Comparison of ENCODE assay signal across 13 mouse cellular contexts in the genomic region with DNA sequence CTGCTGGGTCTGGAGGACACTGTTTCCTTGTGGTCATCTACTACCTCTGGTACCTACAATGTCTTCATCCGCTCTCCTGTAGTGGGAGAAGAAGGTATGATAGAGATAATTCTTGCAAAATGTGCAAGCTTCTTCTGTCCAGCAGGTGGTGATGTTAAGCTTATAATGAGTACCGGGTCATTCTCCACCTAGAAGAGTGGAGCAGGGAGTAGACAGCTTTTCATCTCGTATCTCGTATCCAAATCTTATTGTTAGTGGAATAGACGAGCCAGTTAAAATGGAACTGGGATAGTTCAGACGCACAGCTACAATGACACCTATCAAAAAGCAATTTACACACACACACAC.
A peak's percentile ranks its signal among the peaks of the same experiment; 100 is the strongest.
DNase-seq lines count a peak whose midpoint lies in the region; ATAC-seq and TF ChIP-seq lines count a peak whose summit lies in the region.
"Had no signal": no experiment of that assay in that cellular context is flagged by ENCODE, and none has a peak within 500 bp of the region (broad histone marks: within the 10 kb centered on the region; RNA-seq: fewer than 3 reads in every experiment).

No protein-coding gene starts in this region.

- no peak overlapping the region for H3K4me3 ChIP-seq in forebrain, embryonic 14.5 days (ENCODE audit: low read depth, low read length)
- no peak overlapping the region for H3K4me3 ChIP-seq in forebrain, embryonic 10.5 days
- no peak overlapping the region for H3K4me3 ChIP-seq in lung, embryonic 14.5 days (ENCODE audit: low read depth, low read length)
- no peak overlapping the region for H3K4me3 ChIP-seq in limb, embryonic 10.5 days
- H3K4me3 ChIP-seq: heart, embryonic 10.5 days; liver, embryonic 15.5 days had no signal

- H3K36me3 ChIP-seq in forebrain, embryonic 14.5 days (ENCODE audit: control insufficient read depth, insufficient read depth, low read length), result no peaks in the 10 kb centered on the region
- H3K36me3 ChIP-seq in forebrain, embryonic 10.5 days (replicated peaks), result no peaks in the 10 kb centered on the region
- no peaks in the 10 kb centered on the region for H3K36me3 ChIP-seq in lung, embryonic 14.5 days (ENCODE audit: insufficient read depth)
- no peaks in the 10 kb centered on the region for H3K36me3 ChIP-seq in limb, embryonic 10.5 days
- H3K36me3 ChIP-seq: heart, embryonic 10.5 days; liver, embryonic 15.5 days had no signal

- H3K27ac ChIP-seq in forebrain, embryonic 14.5 days (ENCODE audit: low read depth, low read length), result no peak overlapping the region
- H3K27ac ChIP-seq in forebrain, embryonic 10.5 days, result no peak overlapping the region
- no peak overlapping the region for H3K27ac ChIP-seq in lung, embryonic 14.5 days (ENCODE audit: low read depth)
- no peak overlapping the region for H3K27ac ChIP-seq in limb, embryonic 10.5 days
- H3K27ac ChIP-seq: heart, embryonic 10.5 days; liver, embryonic 15.5 days had no signal

- H3K4me1 ChIP-seq in forebrain, embryonic 14.5 days (ENCODE audit: control insufficient read depth, insufficient read depth, low read length), result no peaks in the 10 kb centered on the region
- no peaks in the 10 kb centered on the region; the same call in 1 of the 2 replicates for H3K4me1 ChIP-seq in forebrain, embryonic 10.5 days
- no peaks in the 10 kb centered on the region for H3K4me1 ChIP-seq in lung, embryonic 14.5 days (ENCODE audit: insufficient read depth)
- H3K4me1 ChIP-seq in limb, embryonic 10.5 days, result peaks cover 6% of the 10 kb centered on the region
- H3K4me1 ChIP-seq: heart, embryonic 10.5 days; liver, embryonic 15.5 days had no signal

- ATAC-seq in forebrain, embryonic 14.5 days, result no peak
- no peak for ATAC-seq in lung, embryonic 14.5 days (ENCODE audit: insufficient read depth)
- ATAC-seq: activated CD4-positive, CD25-positive, alpha-beta regulatory T cell, adult 4 months had no signal

- DNase-seq in forebrain, embryonic 14.5 days (ENCODE audit: low spot score), result peak; percentile 38
- DNase-seq in forebrain, embryonic 10.5 days (ENCODE audit: extremely low spot score, low spot score), result no peak
- peak; percentile 5 for DNase-seq in lung, embryonic 14.5 days
- no peak for DNase-seq in lung, postnatal 4 days
- DNase-seq in ES-CJ7 (ENCODE audit: low read depth, low spot score), result peak; percentile 47
- peak; percentile 37 for DNase-seq in retina, embryonic 14.5 days (ENCODE audit: low spot score)
- DNase-seq in limb, embryonic 10.5 days (ENCODE audit: low spot score), result no peak
- DNase-seq: kidney, adult 2 months; right cerebral cortex, postnatal 4 days; thymus, postnatal 25 days had no signal

- H3K4me2 ChIP-seq in forebrain, embryonic 14.5 days (ENCODE audit: low read length), result no peak overlapping the region
- no peak overlapping the region for H3K4me2 ChIP-seq in lung, embryonic 14.5 days
- H3K4me2 ChIP-seq: liver, embryonic 15.5 days had no signal

- H3K9ac ChIP-seq in forebrain, embryonic 14.5 days (ENCODE audit: low read length), result no peak overlapping the region
- H3K9ac ChIP-seq in lung, embryonic 14.5 days, result no peak overlapping the region
- H3K9ac ChIP-seq: liver, embryonic 15.5 days had no signal

- TF ChIP-seq CTCF in lung, embryonic 14.5 days (IDR thresholded peaks at IDR 0.05; ENCODE audit: low read depth), result peak; percentile 41; the same call in 1 of the 2 replicates

- H3K9me3 ChIP-seq in forebrain, embryonic 14.5 days (replicated peaks; ENCODE audit: control insufficient read depth, low read length), result no peaks in the 10 kb centered on the region
- H3K9me3 ChIP-seq in forebrain, embryonic 10.5 days, result no peaks in the 10 kb centered on the region
- no peaks in the 10 kb centered on the region for H3K9me3 ChIP-seq in lung, embryonic 14.5 days (ENCODE audit: low read depth, low read length)
- no peaks in the 10 kb centered on the region for H3K9me3 ChIP-seq in limb, embryonic 10.5 days (replicated peaks)
- H3K9me3 ChIP-seq: heart, embryonic 10.5 days; liver, embryonic 15.5 days had no signal

- H3K27me3 ChIP-seq in forebrain, embryonic 14.5 days (replicated peaks; ENCODE audit: control insufficient read depth, insufficient read depth, low read length), result no peaks in the 10 kb centered on the region
- no peaks in the 10 kb centered on the region for H3K27me3 ChIP-seq in forebrain, embryonic 10.5 days (ENCODE audit: poor library complexity, severe bottlenecking)
- H3K27me3 ChIP-seq in lung, embryonic 14.5 days (ENCODE audit: insufficient read depth, low read length), result no peaks in the 10 kb centered on the region
- H3K27me3 ChIP-seq in limb, embryonic 10.5 days (ENCODE audit: low read depth, poor library complexity, severe bottlenecking), result no peaks in the 10 kb centered on the region
- H3K27me3 ChIP-seq: liver, embryonic 15.5 days had no signal

- WGBS in forebrain, embryonic 14.5 days, result 65% methylated on average over 6 of the region's 6 CpGs
- 78% methylated on average over 6 of the region's 6 CpGs for WGBS in forebrain, embryonic 10.5 days
- WGBS in lung, embryonic 14.5 days, result 46% methylated on average over 6 of the region's 6 CpGs
- WGBS in limb, embryonic 10.5 days, result 77% methylated on average over 6 of the region's 6 CpGs

Comparison
In these comparisons a context has a peak if more than half of its experiments do, and no peak if none do; other contexts are left out.
1. DNase-seq: peak in forebrain, embryonic 14.5 days (single experiment), lung, embryonic 14.5 days (single experiment), ES-CJ7 (single experiment) and retina, embryonic 14.5 days (single experiment); none in forebrain, embryonic 10.5 days (single experiment), lung, postnatal 4 days (0 of 2) and limb, embryonic 10.5 days (single experiment).